Mouse (Mus musculus): ENCODE measurements at regions not wholly inside any gene's neighbourhood (a gene's known extent, or its start where the extent isn't known, plus 50 kb on each side); places are given as distances from the start of the nearest gene placed in this dataset.
A peak's percentile ranks its signal among the peaks of the same experiment; 100 is the strongest.

DNA sequence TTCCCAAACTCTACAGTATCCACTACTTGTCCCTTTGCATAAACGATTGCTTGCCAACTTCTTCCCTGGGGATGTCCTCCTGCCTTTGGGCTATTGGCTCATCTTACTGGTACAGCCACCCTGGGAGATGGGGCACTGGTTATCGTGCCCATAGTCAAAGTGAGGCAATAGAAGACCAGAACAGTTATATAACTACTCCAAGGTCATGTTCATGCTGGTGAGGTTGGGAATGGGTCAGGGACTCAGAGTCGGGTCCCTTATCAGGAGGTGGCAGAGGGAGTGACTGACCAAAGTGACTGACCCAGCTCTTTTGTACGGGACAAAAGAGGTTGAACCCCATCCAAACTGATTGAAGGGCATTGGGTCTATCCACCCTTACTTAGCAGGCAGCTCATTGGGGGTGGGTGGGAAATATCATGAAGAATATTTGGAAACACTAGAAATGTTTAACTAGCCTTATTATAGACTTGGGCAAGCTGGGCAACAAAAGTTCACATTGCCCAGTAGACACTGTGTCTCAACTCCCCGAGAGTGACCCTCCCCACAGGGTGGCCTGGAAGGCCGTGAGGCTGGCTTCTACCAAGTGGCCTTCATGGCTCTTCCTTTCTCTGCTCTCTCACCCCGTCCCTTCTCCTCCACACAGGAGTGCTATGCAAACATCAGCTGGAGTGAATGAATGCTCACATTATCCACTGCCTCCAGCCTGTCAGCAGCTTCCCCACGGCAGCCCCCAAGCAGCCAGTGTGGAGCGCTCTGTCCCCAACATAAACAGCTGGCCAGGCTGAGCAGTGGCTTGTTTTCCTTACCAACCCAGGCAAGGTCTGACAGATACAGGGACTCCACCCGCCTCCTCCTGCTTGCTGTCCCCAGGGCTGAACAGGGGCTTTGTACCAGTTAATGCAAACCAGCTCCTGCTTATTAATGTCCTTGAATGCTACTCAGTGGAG, 553.8 kb upstream of the Gm19410 start:
- 67% methylated on average over 10 of the region's 10 CpGs for WGBS
- Histone ChIP-seq H3K4me2 (ENCODE audit: low read depth, low read length) (no peak overlapping the region), H3K36me3 (ENCODE audit: insufficient read depth, low read length) (no peaks in the 10 kb centered on the region), H3K4me1 (ENCODE audit: insufficient read depth, low read length) (no peaks in the 10 kb centered on the region), H3K4me3 (ENCODE audit: low read length) (no peak overlapping the region), H3K9me3 (ENCODE audit: low read length) (no peaks in the 10 kb centered on the region), H3K27me3 (ENCODE audit: insufficient read depth, low read length) (no peaks in the 10 kb centered on the region), H3K27ac (no peak overlapping the region), H3K9ac (replicated peaks; ENCODE audit: low read length) (no peak overlapping the region)
- TF ChIP-seq CTCF (IDR thresholded peaks at IDR 0.05; ENCODE audit: low read depth), result no peak
- ATAC-seq (peak; percentile 49; the same call in 1 of the 2 replicates), DNase-seq (ENCODE audit: low spot score) (no peak)

DNA sequence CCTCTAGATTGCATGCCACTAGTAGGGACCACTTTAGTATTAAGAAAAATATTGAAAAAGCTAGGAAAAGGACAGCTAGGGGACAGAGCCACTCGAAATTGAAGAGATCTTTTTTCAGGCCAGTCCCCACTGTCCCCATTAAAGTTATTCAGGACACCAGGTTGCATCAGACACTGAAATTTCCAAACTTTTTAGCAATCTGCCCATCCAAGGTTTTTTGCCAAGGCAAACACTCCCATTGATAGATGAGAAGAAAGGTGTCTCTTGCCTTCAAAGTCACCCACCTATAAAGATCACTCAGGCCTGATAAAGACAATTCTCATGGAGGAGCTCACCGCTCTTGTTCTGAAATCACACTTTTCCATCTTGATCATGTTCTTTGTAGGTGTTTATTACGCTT, 552.1 kb upstream of the Gm19410 start:
- 70% methylated on average over 3 of the region's 3 CpGs for WGBS
- Histone ChIP-seq H3K9me3 (ENCODE audit: low read length) (no peaks in the 10 kb centered on the region), H3K4me1 (ENCODE audit: insufficient read depth, low read length) (no peaks in the 10 kb centered on the region), H3K4me2 (ENCODE audit: low read depth, low read length) (no peak overlapping the region), H3K36me3 (ENCODE audit: insufficient read depth, low read length) (no peaks in the 10 kb centered on the region), H3K4me3 (ENCODE audit: low read length) (no peak overlapping the region), H3K27ac (no peak overlapping the region), H3K27me3 (ENCODE audit: insufficient read depth, low read length) (no peaks in the 10 kb centered on the region), H3K9ac (replicated peaks; ENCODE audit: low read length) (no peak overlapping the region)
- TF ChIP-seq CTCF (IDR thresholded peaks at IDR 0.05; ENCODE audit: low read depth), result no peak
- no peak for DNase-seq (ENCODE audit: low spot score)
- ATAC-seq, result no peak

DNA sequence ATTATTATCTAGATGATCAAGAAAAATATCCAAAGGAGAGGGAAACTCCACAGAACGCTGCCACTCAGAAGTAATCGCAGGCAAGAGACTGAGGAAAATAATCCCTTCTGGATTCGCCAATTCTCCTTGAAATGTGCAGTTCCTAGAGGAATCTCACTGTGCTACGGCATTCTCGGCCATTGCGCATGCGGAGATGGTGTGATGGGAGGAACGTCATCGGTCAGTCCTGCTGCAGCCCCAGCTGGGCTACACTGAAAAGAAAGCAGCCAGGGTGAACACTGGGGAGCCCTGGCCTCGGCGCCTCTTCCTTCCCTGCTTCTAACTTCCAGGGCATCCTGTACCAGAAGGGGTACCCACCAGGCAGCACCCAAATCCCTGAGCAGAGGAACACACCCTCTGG, 548.0 kb upstream of the Gm19410 start:
- no peak overlapping the region for H3K4me3 ChIP-seq (ENCODE audit: low read length)
- no peaks in the 10 kb centered on the region for H3K27me3 ChIP-seq (ENCODE audit: insufficient read depth, low read length)
- H3K4me2 ChIP-seq (ENCODE audit: low read depth, low read length), result no peak overlapping the region
- DNase-seq (ENCODE audit: low spot score) (no peak), ATAC-seq (no peak)
- WGBS, result 87% methylated on average over 11 of the region's 11 CpGs
- H3K4me1 ChIP-seq (ENCODE audit: insufficient read depth, low read length), result no peaks in the 10 kb centered on the region
- no peak overlapping the region for H3K27ac ChIP-seq
- no peak overlapping the region for H3K9ac ChIP-seq (replicated peaks; ENCODE audit: low read length)
- H3K36me3 ChIP-seq (ENCODE audit: insufficient read depth, low read length), result no peaks in the 10 kb centered on the region
- H3K9me3 ChIP-seq (ENCODE audit: low read length), result no peaks in the 10 kb centered on the region
- TF ChIP-seq CTCF (IDR thresholded peaks at IDR 0.05; ENCODE audit: low read depth), result no peak

DNA sequence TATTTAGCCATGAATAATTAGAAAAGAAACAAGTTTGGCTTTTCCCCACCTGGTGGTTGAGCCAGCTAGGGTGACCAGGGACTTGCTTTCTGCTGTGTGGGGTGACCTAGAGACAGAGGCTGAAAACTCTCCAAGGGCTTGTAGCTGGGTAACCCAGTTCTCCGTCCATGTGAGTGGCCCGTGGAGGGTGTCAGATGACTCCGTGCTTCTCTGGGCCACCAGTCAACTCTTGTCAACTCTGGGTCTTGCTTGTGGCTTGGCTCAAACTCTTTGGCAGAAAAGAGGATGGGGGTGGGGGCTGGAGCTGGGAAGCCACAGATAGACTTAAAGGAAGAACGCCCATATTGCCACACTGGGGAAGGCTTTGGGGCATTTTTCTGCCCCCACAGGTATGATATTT, 547.3 kb upstream of the Gm19410 start:
- H3K4me3 ChIP-seq (ENCODE audit: low read length), result no peak overlapping the region
- 73% methylated on average over 4 of the region's 4 CpGs for WGBS
- ATAC-seq, result 0 out of 2 replicates have a peak, but pooled peaks have one; percentile 53

DNA sequence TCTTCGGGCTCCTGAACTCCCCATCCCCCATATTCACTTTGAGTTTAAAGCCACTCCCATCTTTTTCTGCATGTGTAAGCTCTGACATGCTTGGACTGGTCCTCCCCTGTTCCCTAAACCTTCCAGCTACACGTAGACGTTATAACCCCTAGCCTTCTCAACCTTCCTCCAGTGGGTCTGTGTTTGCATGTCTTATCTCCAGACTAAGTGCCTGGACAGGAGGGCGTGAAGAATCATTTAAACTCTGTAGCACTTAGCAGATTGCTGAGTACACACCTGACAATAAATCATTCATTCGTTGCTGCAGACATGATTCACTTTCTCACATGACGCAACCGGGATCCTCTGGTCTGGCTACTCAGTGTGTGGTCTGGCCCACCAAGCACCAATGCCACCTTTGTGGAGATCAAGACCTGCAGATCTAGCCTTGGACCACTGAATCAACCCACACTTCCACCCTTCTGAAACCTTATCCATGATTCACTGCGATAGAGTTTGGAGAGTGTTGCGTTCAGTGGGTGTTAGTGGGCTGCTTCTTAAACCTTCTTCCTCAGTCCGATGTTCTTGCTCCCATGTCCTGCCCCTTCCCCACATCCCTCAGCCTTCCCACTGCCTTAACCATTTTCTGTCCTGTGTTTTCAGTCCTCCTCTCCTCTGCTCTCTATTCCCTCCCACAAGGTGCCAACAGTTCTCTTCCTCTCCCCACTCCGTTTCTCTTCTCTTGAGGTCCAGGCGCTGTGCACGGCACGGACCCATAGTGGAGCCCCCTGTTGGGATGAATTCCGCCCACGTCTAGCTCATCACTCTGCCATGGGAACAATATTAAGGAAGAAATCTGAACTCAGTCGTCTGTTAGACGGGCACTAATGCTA, 541.3 kb upstream of the Gm19410 start:
- no peak overlapping the region for H3K4me2 ChIP-seq (ENCODE audit: low read depth, low read length)
- TF ChIP-seq CTCF (IDR thresholded peaks at IDR 0.05; ENCODE audit: low read depth), result no peak

More for the DNA sequence above, 547.3 kb upstream of the Gm19410 start:
- no peak for TF ChIP-seq CTCF (IDR thresholded peaks at IDR 0.05; ENCODE audit: low read depth)
- H3K9ac ChIP-seq (replicated peaks; ENCODE audit: low read length), result no peak overlapping the region
- H3K9me3 ChIP-seq (ENCODE audit: low read length), result no peaks in the 10 kb centered on the region
- H3K36me3 ChIP-seq (ENCODE audit: insufficient read depth, low read length), result no peaks in the 10 kb centered on the region
- no peaks in the 10 kb centered on the region for H3K4me1 ChIP-seq (ENCODE audit: insufficient read depth, low read length)
- DNase-seq (ENCODE audit: low spot score), result no peak
- no peaks in the 10 kb centered on the region for H3K27me3 ChIP-seq (ENCODE audit: insufficient read depth, low read length)
- H3K4me2 ChIP-seq (ENCODE audit: low read depth, low read length), result no peak overlapping the region
- no peak overlapping the region for H3K27ac ChIP-seq

DNA sequence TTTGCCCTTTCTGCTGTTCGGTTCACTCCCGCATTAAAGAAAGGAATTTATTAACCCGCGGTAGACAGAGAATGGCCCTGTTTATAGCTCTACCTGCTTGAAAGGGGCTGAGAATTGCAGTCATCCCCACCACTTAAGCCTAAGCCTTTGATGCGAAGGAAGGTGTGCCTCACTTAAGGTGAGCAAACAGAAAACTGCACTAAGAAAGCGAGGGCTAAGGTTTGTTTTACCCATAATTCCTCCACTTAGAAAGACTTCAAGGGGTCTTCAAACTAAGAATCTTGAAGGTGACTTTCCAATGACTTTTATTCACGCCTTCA, 540.7 kb upstream of the Gm19410 start:
- H3K36me3 ChIP-seq (ENCODE audit: insufficient read depth, low read length), result no peaks in the 10 kb centered on the region
- WGBS, result 82% methylated on average over 7 of the region's 7 CpGs
- no peak for TF ChIP-seq CTCF (IDR thresholded peaks at IDR 0.05; ENCODE audit: low read depth)
- no peak overlapping the region for H3K9ac ChIP-seq (replicated peaks; ENCODE audit: low read length)
- no peaks in the 10 kb centered on the region for H3K4me1 ChIP-seq (ENCODE audit: insufficient read depth, low read length)
- H3K4me3 ChIP-seq (ENCODE audit: low read length), result no peak overlapping the region
- no peak overlapping the region for H3K27ac ChIP-seq
- no peaks in the 10 kb centered on the region for H3K9me3 ChIP-seq (ENCODE audit: low read length)
- no peak overlapping the region for H3K4me2 ChIP-seq (ENCODE audit: low read depth, low read length)
- no peak for DNase-seq (ENCODE audit: low spot score)
- no peaks in the 10 kb centered on the region for H3K27me3 ChIP-seq (ENCODE audit: insufficient read depth, low read length)
- no peak for ATAC-seq

More for the DNA sequence above, 541.3 kb upstream of the Gm19410 start:
- H3K27ac ChIP-seq, result no peak overlapping the region
- no peaks in the 10 kb centered on the region for H3K4me1 ChIP-seq (ENCODE audit: insufficient read depth, low read length)
- H3K9me3 ChIP-seq (ENCODE audit: low read length), result no peaks in the 10 kb centered on the region
- no peak overlapping the region for H3K4me3 ChIP-seq (ENCODE audit: low read length)
- no peak overlapping the region for H3K9ac ChIP-seq (replicated peaks; ENCODE audit: low read length)
- 83% methylated on average over 18 of the region's 18 CpGs for WGBS
- H3K36me3 ChIP-seq (ENCODE audit: insufficient read depth, low read length), result no peaks in the 10 kb centered on the region
- ATAC-seq (no peak), DNase-seq (ENCODE audit: low spot score) (no peak)
- no peaks in the 10 kb centered on the region for H3K27me3 ChIP-seq (ENCODE audit: insufficient read depth, low read length)
